In the genomic region with DNA sequence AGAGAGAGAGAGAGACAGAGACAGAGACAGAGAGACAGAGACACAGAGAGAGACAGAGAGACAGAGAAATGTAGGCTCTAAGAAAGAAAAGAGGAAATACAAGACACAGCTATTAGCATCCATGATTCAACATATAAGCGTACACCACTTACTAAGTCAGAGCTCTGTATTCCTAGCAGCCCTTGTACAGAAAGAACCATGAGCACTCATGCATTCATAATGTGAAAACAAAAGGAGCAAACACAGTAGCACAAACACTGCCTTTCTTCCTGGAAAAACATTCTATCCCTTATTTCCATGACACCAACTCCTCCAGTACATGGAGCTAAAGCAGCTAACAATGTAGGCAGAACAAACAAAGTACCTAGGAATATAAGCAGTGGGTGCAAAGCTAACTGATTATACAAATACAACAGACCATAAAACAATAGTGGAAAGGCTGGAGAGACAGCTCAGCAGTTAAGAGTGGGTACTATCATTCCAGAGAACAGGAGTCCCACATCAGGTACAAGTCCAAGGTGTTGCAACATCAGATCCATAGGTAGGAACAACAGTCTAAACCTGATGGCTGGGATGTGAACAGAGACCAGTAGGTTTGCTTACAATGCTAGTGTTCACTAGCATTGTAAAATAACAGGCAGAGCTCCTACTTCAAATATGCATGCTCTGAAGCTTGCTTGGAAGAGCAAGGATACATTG, we compare ENCODE assay signal across 14 mouse cellular contexts. TPM values are rescaled to one million over a fixed set of nuclear protein-coding genes. Genes with fewer than 3 reads are reported as not detected.
A peak's percentile ranks its signal among the peaks of the same experiment; 100 is the strongest.
DNase-seq lines count a peak whose midpoint lies in the region; ATAC-seq lines count a peak whose summit lies in the region.
"Had no signal": no experiment of that assay in that cellular context is flagged by ENCODE, and none has a peak within 500 bp of the region (broad histone marks: within the 10 kb centered on the region; RNA-seq: fewer than 3 reads in every experiment).

No protein-coding gene starts in this region.

- no peak for DNase-seq in forebrain, embryonic 11.5 days (ENCODE audit: low spot score)
- DNase-seq in forebrain, embryonic 10.5 days (ENCODE audit: extremely low spot score, low spot score) = no peak
- peak; percentile 68 for DNase-seq in Muller cell, postnatal 12 days (ENCODE audit: inconsistent ontology term)
- DNase-seq in forebrain, embryonic 14.5 days (ENCODE audit: low spot score) = peak; percentile 60
- no peak for DNase-seq in gastrocnemius, postnatal 36 days
- no peak for DNase-seq in adrenal gland, adult (ENCODE audit: inconsistent age in 2 of 2, low spot score in 1 of 2)
- DNase-seq in heart, postnatal 14 days = no peak
- DNase-seq: heart, adult 11 months; lung, adult 2 months; lung, postnatal 4 days had no signal

- 35% methylated on average over 1 of the region's 1 CpGs for WGBS in forebrain, embryonic 11.5 days
- 82% methylated on average over 1 of the region's 1 CpGs for WGBS in forebrain, embryonic 10.5 days
- WGBS in forebrain, embryonic 14.5 days = 52% methylated on average over 1 of the region's 1 CpGs
- WGBS in intestine, embryonic 16.5 days = 79% methylated on average over 1 of the region's 1 CpGs

- intact Hi-C loops in gastrocnemius, postnatal 36 days (cut with DNase I) = no loop called here
- intact Hi-C loops in heart, postnatal 14 days (cut with DNase I) = no loop called here

- H3K4me3 ChIP-seq in forebrain, embryonic 11.5 days (ENCODE audit: low read depth, low read length) = no peak overlapping the region
- no peak overlapping the region for H3K4me3 ChIP-seq in forebrain, embryonic 10.5 days
- no peak overlapping the region for H3K4me3 ChIP-seq in forebrain, embryonic 14.5 days (ENCODE audit: low read depth, low read length)
- H3K4me3 ChIP-seq in intestine, embryonic 16.5 days (ENCODE audit: low read length) = no peak overlapping the region
- H3K4me3 ChIP-seq: limb, embryonic 15.5 days; midbrain, embryonic 15.5 days had no signal

- no peak overlapping the region for H3K9ac ChIP-seq in forebrain, embryonic 11.5 days (ENCODE audit: low read length)
- no peak overlapping the region for H3K9ac ChIP-seq in forebrain, embryonic 14.5 days (ENCODE audit: low read length)
- no peak overlapping the region for H3K9ac ChIP-seq in intestine, embryonic 16.5 days (ENCODE audit: low read depth, low read length)
- H3K9ac ChIP-seq: limb, embryonic 15.5 days; midbrain, embryonic 15.5 days had no signal

- peak; percentile 55; the same call in 1 of the 2 replicates for ATAC-seq in forebrain, embryonic 11.5 days (replicated peaks; ENCODE audit: low FRiP score)
- ATAC-seq in forebrain, embryonic 14.5 days = peak; percentile 42; the same call in 1 of the 2 replicates
- peak; percentile 60; the same call in 1 of the 2 replicates for ATAC-seq in intestine, embryonic 16.5 days
- ATAC-seq: activated CD4-positive, CD25-positive, alpha-beta regulatory T cell, adult 4 months; midbrain, embryonic 15.5 days had no signal

- H3K27ac ChIP-seq in forebrain, embryonic 11.5 days (ENCODE audit: low read depth, low read length) = no peak overlapping the region
- H3K27ac ChIP-seq in forebrain, embryonic 10.5 days = no peak overlapping the region
- H3K27ac ChIP-seq in forebrain, embryonic 14.5 days (ENCODE audit: low read depth, low read length) = no peak overlapping the region
- H3K27ac ChIP-seq in intestine, embryonic 16.5 days (ENCODE audit: low read length) = no peak overlapping the region
- H3K27ac ChIP-seq: limb, embryonic 15.5 days; midbrain, embryonic 15.5 days had no signal

- no peak overlapping the region for H3K4me2 ChIP-seq in forebrain, embryonic 11.5 days (ENCODE audit: low read depth, low read length, severe bottlenecking)
- H3K4me2 ChIP-seq in forebrain, embryonic 14.5 days (ENCODE audit: low read length) = no peak overlapping the region
- H3K4me2 ChIP-seq in intestine, embryonic 16.5 days (ENCODE audit: low read depth, low read length) = no peak overlapping the region
- H3K4me2 ChIP-seq: limb, embryonic 15.5 days; midbrain, embryonic 15.5 days had no signal

- H3K27me3 ChIP-seq in forebrain, embryonic 11.5 days (ENCODE audit: control insufficient read depth, insufficient read depth, low read length) = no peaks in the 10 kb centered on the region
- H3K27me3 ChIP-seq in forebrain, embryonic 10.5 days (ENCODE audit: poor library complexity, severe bottlenecking) = no peaks in the 10 kb centered on the region
- H3K27me3 ChIP-seq in forebrain, embryonic 14.5 days (replicated peaks; ENCODE audit: control insufficient read depth, insufficient read depth, low read length) = no peaks in the 10 kb centered on the region
- no peaks in the 10 kb centered on the region for H3K27me3 ChIP-seq in intestine, embryonic 16.5 days (replicated peaks; ENCODE audit: control insufficient read depth, insufficient read depth, low read length)
- H3K27me3 ChIP-seq: limb, embryonic 15.5 days; midbrain, embryonic 15.5 days had no signal

- no peaks in the 10 kb centered on the region for H3K36me3 ChIP-seq in forebrain, embryonic 11.5 days (ENCODE audit: control insufficient read depth, insufficient read depth, low read length)
- H3K36me3 ChIP-seq in forebrain, embryonic 10.5 days (replicated peaks) = no peaks in the 10 kb centered on the region
- no peaks in the 10 kb centered on the region for H3K36me3 ChIP-seq in forebrain, embryonic 14.5 days (ENCODE audit: control insufficient read depth, insufficient read depth, low read length)
- H3K36me3 ChIP-seq in intestine, embryonic 16.5 days (ENCODE audit: control insufficient read depth, insufficient read depth, low read length) = no peaks in the 10 kb centered on the region
- H3K36me3 ChIP-seq: limb, embryonic 15.5 days; midbrain, embryonic 15.5 days had no signal

- no peaks in the 10 kb centered on the region for H3K9me3 ChIP-seq in forebrain, embryonic 11.5 days (ENCODE audit: control insufficient read depth, low read length)
- H3K9me3 ChIP-seq in forebrain, embryonic 10.5 days = no peaks in the 10 kb centered on the region
- no peaks in the 10 kb centered on the region for H3K9me3 ChIP-seq in forebrain, embryonic 14.5 days (replicated peaks; ENCODE audit: control insufficient read depth, low read length)
- H3K9me3 ChIP-seq in intestine, embryonic 16.5 days (ENCODE audit: control insufficient read depth, low read length) = no peaks in the 10 kb centered on the region
- H3K9me3 ChIP-seq: limb, embryonic 15.5 days had no signal

- H3K4me1 ChIP-seq in forebrain, embryonic 11.5 days (replicated peaks; ENCODE audit: control insufficient read depth, insufficient read depth, low read length) = peaks cover 3% of the 10 kb centered on the region; the same call in 1 of the 2 replicates
- peaks cover 11% of the 10 kb centered on the region for H3K4me1 ChIP-seq in forebrain, embryonic 10.5 days
- H3K4me1 ChIP-seq in forebrain, embryonic 14.5 days (ENCODE audit: control insufficient read depth, insufficient read depth, low read length) = no peaks in the 10 kb centered on the region
- H3K4me1 ChIP-seq in intestine, embryonic 16.5 days (ENCODE audit: control insufficient read depth, insufficient read depth, low read length) = no peaks in the 10 kb centered on the region
- H3K4me1 ChIP-seq: limb, embryonic 15.5 days; midbrain, embryonic 15.5 days had no signal

RNA-seq across cellular contexts. Expression of a gene that starts 58.7 kb away (rescaled TPM):
- polyA plus RNA-seq in forebrain, embryonic 11.5 days (2014; fragmentation: Nextera tagmentation; extraction: Ambion mirVana) = 79.4 and 86.6 TPM in 2 replicates
- polyA plus RNA-seq in forebrain, embryonic 10.5 days (2016; fragmentation: Nextera tagmentation; extraction: Ambion mirVana) = 71.4 and 76.7 TPM in 2 replicates
- 46.2 and 49.9 TPM in 2 replicates for polyA plus RNA-seq in forebrain, embryonic 14.5 days (2014; fragmentation: Nextera tagmentation; extraction: Ambion mirVana)
- polyA plus RNA-seq in intestine, embryonic 16.5 days (2015; fragmentation: Nextera tagmentation; extraction: Ambion mirVana) = 49.6 and 53.3 TPM in 2 replicates
- 1 to 10 TPM; 8.3 to 9.1 TPM for total RNA-seq in gastrocnemius, postnatal 36 days (2021)
- total RNA-seq in heart, postnatal 14 days (2021) = 10 to 100 TPM; 42.4 to 43.0 TPM

Comparison
In these comparisons a context has a peak if more than half of its experiments do, and no peak if none do; other contexts are left out.
1. DNase-seq: peak in Muller cell, postnatal 12 days (single experiment) and forebrain, embryonic 14.5 days (single experiment); none in forebrain, embryonic 11.5 days (single experiment), forebrain, embryonic 10.5 days (single experiment), gastrocnemius, postnatal 36 days (0 of 2), adrenal gland, adult (0 of 2) and heart, postnatal 14 days (0 of 2).
2. Peak in every context shown above with its lines, with median percentiles within 50 percentile points of each other: ATAC-seq.